Mouse (Mus musculus) midbrain, embryonic 15.5 days (tissue): ENCODE data around the gene Optn. TPM values are rescaled to one million over a fixed set of nuclear protein-coding genes. Genes with fewer than 3 reads are reported as not detected.

Experiments used
- ATAC-seq: fragments of 200-750 bp; cut with Nextera tagmentation; replicated peaks from 2 replicates; pipeline ENCODE4 v1.8.0; 2017; ENCODE audit warnings: moderate TSS enrichment
- H3K27ac ChIP-seq: fragments of 300-500 bp; sonication (generic); 2 replicates; pipeline ENCODE4 v1.5.1; 2015; ENCODE audit warnings: mild to moderate bottlenecking, inconsistent platforms
- H3K27me3 ChIP-seq: fragments of 300-500 bp; sonication (generic); replicated peaks from 2 replicates; pipeline ENCODE4 v1.6.1; 2015; ENCODE audit warnings: inconsistent platforms
- H3K36me3 ChIP-seq: fragments of 300-500 bp; sonication (generic); replicated peaks from 2 replicates; pipeline ENCODE4 v1.6.1; 2015; ENCODE audit warnings: inconsistent platforms
- H3K4me1 ChIP-seq: fragments of 300-500 bp; sonication (generic); 2 replicates; pipeline ENCODE4 v1.6.1; 2015; ENCODE audit warnings: inconsistent platforms
- H3K4me2 ChIP-seq: fragments of 300-500 bp; sonication (generic); 2 replicates; pipeline ENCODE4 v1.6.1; 2015; ENCODE audit warnings: inconsistent platforms, mild to moderate bottlenecking, moderate library complexity
- H3K4me3 ChIP-seq: fragments of 300-500 bp; sonication (generic); 2 replicates; pipeline ENCODE4 v1.5.1; 2015; ENCODE audit warnings: mild to moderate bottlenecking, inconsistent platforms
- H3K9ac ChIP-seq: fragments of 300-500 bp; sonication (generic); 2 replicates; pipeline ENCODE4 v1.6.1; 2015; ENCODE audit warnings: mild to moderate bottlenecking, inconsistent platforms
- H3K9me3 ChIP-seq: fragments of 300-500 bp; sonication (generic); 2 replicates; pipeline ENCODE4 v1.6.1; 2016; ENCODE audit warnings: inconsistent platforms
- WGBS: fragments of 180-500 bp; shearing (Covaris S2); methylation state at CpG from one replicate; pipeline ENCODE4 v1.1.7; 2015; ENCODE audit warnings: mixed read lengths; 5-methylcytosine and 5-hydroxymethylcytosine counted together
- polyA plus RNA-seq: library from polyadenylated mRNA; unstranded; fragments of >200 nt; fragmentation: Nextera tagmentation; extraction: Ambion mirVana; gene quantifications from 2 replicates; pipeline ENCODE4 v1.2.1, GENCODE M21; 2015

Gene Optn
- polyA plus RNA-seq, 1 experiment from 2014 or later = 18.9 TPM

GRCm38 (mm10) chr2:5016922-5017321 lies 46.9 kb downstream of the Optn start:
- H3K27me3 ChIP-seq = no peaks in the 10 kb centered on the region; the same call in 1 of the 2 replicates
- H3K27ac ChIP-seq = no peak overlapping the region
- no peaks in the 10 kb centered on the region for H3K36me3 ChIP-seq
- H3K4me1 ChIP-seq = peaks cover 6% of the 10 kb centered on the region
- H3K4me2 ChIP-seq = no peak overlapping the region
- H3K9ac ChIP-seq = no peak overlapping the region
- no peak for ATAC-seq
- no peak overlapping the region for H3K4me3 ChIP-seq
- no peaks in the 10 kb centered on the region for H3K9me3 ChIP-seq
- WGBS = 96% methylated on average over 7 of the region's 7 CpGs

- no peak overlapping the region for H3K4me3 ChIP-seq
- no peaks in the 10 kb centered on the region for H3K9me3 ChIP-seq
- 81% methylated on average over 6 of the region's 6 CpGs for WGBS
- no peak for ATAC-seq
- H3K36me3 ChIP-seq = no peaks in the 10 kb centered on the region
- H3K4me1 ChIP-seq = peaks cover 8% of the 10 kb centered on the region
- H3K27me3 ChIP-seq = no peaks in the 10 kb centered on the region
- H3K27ac ChIP-seq = no peak overlapping the region
- no peak overlapping the region for H3K4me2 ChIP-seq
- H3K9ac ChIP-seq = no peak overlapping the region
These were observed 48.3 kb downstream of the Optn start for GRCm38 (mm10) chr2:5015527-5015926.

GRCm38 (mm10) chr2:5014616-5015015 lies 49.2 kb downstream of the Optn start:
- no peak overlapping the region for H3K27ac ChIP-seq
- ATAC-seq = no peak
- H3K4me2 ChIP-seq = no peak overlapping the region
- no peak overlapping the region for H3K4me3 ChIP-seq
- 71% methylated on average over 7 of the region's 7 CpGs for WGBS
- H3K27me3 ChIP-seq = no peaks in the 10 kb centered on the region
- H3K9me3 ChIP-seq = no peaks in the 10 kb centered on the region
- no peak overlapping the region for H3K9ac ChIP-seq
- H3K36me3 ChIP-seq = no peaks in the 10 kb centered on the region
- H3K4me1 ChIP-seq = peaks cover 8% of the 10 kb centered on the region

DNA sequence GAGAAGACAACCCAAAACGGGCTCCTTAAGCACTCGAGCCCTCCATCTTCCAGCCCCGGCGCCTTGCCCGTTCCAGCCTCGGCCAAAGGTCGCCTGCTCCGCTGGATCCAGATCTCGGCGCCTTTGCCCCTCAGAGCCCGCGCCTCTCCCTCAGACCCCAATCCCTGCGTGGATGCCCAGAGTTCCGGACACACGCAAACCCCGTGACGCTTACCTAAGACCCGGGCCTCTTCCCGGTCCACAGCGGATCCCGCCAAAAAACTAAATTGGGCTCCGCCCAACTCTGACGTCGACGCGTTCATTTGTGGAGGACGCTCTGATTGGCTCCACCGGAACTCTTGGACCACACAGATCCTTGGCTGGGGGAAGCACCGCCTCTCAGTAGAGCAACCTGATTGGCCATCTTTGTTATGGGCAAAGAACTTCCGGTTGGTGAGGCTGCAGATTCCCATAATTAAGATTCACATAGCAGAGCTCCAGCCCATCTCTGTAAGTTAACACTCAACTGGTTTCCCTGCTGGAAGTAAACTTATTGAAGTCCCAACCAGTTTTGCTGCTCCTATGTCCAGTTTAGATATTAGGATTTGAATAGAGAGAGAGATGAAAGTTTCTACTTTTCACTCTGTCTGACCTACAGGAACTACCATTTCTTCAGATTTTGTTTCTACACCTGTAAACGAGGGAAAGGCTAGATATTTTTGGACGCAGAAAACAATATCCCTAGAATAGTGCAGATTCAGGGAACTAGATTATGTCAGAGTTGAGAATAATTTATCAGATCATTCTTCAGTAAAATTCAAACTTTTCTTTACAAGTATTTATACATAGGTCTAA lies 51.1 kb downstream of the Optn start, which contains the start of gene Mcm10:
Gene Mcm10 (minus strand): TSS at position 301 of the 834 bp plus-strand sequence.
- H3K36me3 ChIP-seq = no peaks in the 10 kb centered on the region
- 4% methylated on average over 32 of the region's 32 CpGs for WGBS
- H3K4me2 ChIP-seq = peak within 1 kb of the TSS; percentile 97
- no peaks in the 10 kb centered on the region for H3K9me3 ChIP-seq
- H3K27me3 ChIP-seq = no peaks in the 10 kb centered on the region
- H3K4me3 ChIP-seq = peak within 1 kb of the TSS; percentile 64
- peak; percentile 100 for ATAC-seq
- H3K4me1 ChIP-seq = peaks cover 8% of the 10 kb centered on the region
- H3K9ac ChIP-seq = no peak within 1 kb of the TSS
- H3K27ac ChIP-seq = no peak within 1 kb of the TSS

DNA sequence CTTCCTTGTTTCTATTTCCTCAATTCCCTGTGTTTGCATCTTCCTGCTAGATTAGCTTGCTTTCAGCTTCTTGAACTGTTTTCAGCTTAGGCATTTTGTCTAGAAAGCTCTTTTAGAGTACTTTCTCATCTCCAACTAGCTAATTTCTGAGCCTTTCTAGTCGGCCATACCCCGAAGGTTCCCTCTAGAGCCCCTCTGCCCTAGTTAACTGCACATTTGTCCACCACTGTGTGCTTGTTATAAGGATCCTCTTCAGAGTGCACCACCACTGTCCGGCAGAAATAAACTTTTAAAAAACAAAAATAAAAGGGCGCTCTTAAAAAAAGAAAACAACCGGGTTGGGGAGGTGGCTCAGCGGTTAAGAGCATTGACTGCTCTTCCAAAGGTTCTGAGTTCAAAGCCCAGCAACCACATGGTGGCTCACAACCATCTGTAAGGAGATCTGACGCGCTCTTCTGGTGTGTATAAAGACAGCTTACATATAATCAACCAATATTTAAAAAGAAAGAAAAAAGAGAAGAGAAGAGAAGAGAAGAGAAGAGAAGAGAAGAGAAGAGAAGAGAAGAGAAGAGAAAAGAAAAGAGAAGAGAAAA lies 51.9 kb downstream of the Optn start:
- no peak overlapping the region for H3K9ac ChIP-seq
- WGBS = 14% methylated on average over 8 of the region's 8 CpGs
- H3K27ac ChIP-seq = no peak overlapping the region
- H3K9me3 ChIP-seq = no peaks in the 10 kb centered on the region
- H3K36me3 ChIP-seq = no peaks in the 10 kb centered on the region
- H3K27me3 ChIP-seq = no peaks in the 10 kb centered on the region
- no peak for ATAC-seq
- H3K4me3 ChIP-seq = peak overlapping the region; percentile 64
- peak overlapping the region; percentile 97 for H3K4me2 ChIP-seq
- H3K4me1 ChIP-seq = peaks cover 8% of the 10 kb centered on the region

DNA sequence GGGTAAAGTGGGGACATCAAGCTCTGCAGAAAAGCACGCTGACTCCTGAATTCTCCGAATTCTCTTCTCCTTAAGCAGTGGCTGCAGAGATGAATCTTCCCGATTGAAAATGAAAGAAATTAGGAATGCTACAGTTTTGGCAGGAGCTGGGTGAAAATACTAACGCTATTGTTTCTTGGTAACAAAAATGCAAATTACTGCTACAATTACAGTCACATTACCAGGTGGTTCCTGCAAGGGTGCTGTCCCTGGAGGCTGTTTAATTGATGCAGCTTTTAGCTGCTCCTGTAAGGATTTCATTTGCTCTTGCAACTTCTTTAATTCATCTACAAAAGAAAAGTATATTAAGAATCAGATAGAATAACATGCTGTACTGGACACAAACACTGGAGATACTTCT lies 56.7 kb downstream of the Optn start:
- Histone ChIP-seq H3K27me3 (no peaks in the 10 kb centered on the region), H3K4me3 (no peak overlapping the region), H3K9ac (no peak overlapping the region), H3K27ac (no peak overlapping the region), H3K36me3 (no peaks in the 10 kb centered on the region), H3K4me1 (peaks cover 4% of the 10 kb centered on the region), H3K9me3 (no peaks in the 10 kb centered on the region), H3K4me2 (no peak overlapping the region)
- no peak for ATAC-seq
- 90% methylated on average over 4 of the region's 4 CpGs for WGBS

GRCm38 (mm10) chr2:5001266-5001665 lies 62.6 kb downstream of the Optn start:
- no peak overlapping the region for H3K4me3 ChIP-seq
- WGBS = 92% methylated on average over 6 of the region's 6 CpGs
- H3K36me3 ChIP-seq = no peaks in the 10 kb centered on the region
- H3K4me2 ChIP-seq = no peak overlapping the region
- H3K27me3 ChIP-seq = no peaks in the 10 kb centered on the region
- no peaks in the 10 kb centered on the region for H3K9me3 ChIP-seq
- no peak overlapping the region for H3K9ac ChIP-seq
- H3K4me1 ChIP-seq = no peaks in the 10 kb centered on the region
- no peak overlapping the region for H3K27ac ChIP-seq
- ATAC-seq = no peak

GRCm38 (mm10) chr2:4998905-4999304 lies 64.9 kb downstream of the Optn start:
- Histone ChIP-seq H3K4me3 (no peak overlapping the region), H3K36me3 (no peaks in the 10 kb centered on the region), H3K27ac (no peak overlapping the region), H3K9ac (no peak overlapping the region), H3K4me1 (no peaks in the 10 kb centered on the region), H3K9me3 (no peaks in the 10 kb centered on the region), H3K27me3 (no peaks in the 10 kb centered on the region), H3K4me2 (no peak overlapping the region)
- no peak for ATAC-seq
- 87% methylated on average over 3 of the region's 3 CpGs for WGBS

DNA sequence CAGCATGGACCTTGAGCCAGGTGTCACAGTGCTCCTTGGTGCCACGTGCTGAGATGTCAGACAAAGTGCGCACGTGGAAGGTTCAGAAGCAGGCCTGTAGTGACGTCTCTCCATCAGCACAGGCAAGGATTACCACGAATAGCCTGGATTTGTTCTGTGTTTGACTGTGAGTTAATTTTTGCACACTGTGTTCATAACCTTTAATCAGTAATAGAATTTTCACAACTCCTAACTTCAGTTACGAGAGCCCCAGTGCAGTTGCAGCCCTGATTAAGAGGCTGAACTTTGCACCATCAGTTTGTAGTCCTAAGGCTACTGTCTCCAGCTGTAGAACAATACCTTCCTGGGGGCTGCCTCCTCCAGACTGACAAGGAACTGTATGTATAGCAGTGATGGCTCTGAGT lies 67.4 kb downstream of the Optn start:
- no peak overlapping the region for H3K27ac ChIP-seq
- WGBS = 94% methylated on average over 6 of the region's 6 CpGs
- no peak overlapping the region for H3K4me2 ChIP-seq
- no peak overlapping the region for H3K4me3 ChIP-seq
- no peaks in the 10 kb centered on the region for H3K36me3 ChIP-seq
- H3K9me3 ChIP-seq = no peaks in the 10 kb centered on the region
- H3K4me1 ChIP-seq = no peaks in the 10 kb centered on the region
- no peak overlapping the region for H3K9ac ChIP-seq
- ATAC-seq = no peak
- H3K27me3 ChIP-seq = no peaks in the 10 kb centered on the region

- H3K4me3 ChIP-seq = no peak overlapping the region
- H3K9ac ChIP-seq = no peak overlapping the region
- no peak overlapping the region for H3K27ac ChIP-seq
- no peak for ATAC-seq
- H3K27me3 ChIP-seq = no peaks in the 10 kb centered on the region
- H3K9me3 ChIP-seq = no peaks in the 10 kb centered on the region
- no peaks in the 10 kb centered on the region for H3K4me1 ChIP-seq
- H3K4me2 ChIP-seq = no peak overlapping the region
- H3K36me3 ChIP-seq = no peaks in the 10 kb centered on the region
- 94% methylated on average over 11 of the region's 11 CpGs for WGBS
These were observed 68.2 kb downstream of the Optn start for GRCm38 (mm10) chr2:4995646-4996045.

GRCm38 (mm10) chr2:4994436-4994835 lies 69.4 kb downstream of the Optn start:
- Histone ChIP-seq H3K36me3 (no peaks in the 10 kb centered on the region), H3K9me3 (no peaks in the 10 kb centered on the region), H3K4me2 (no peak overlapping the region), H3K4me3 (no peak overlapping the region), H3K27ac (no peak overlapping the region), H3K9ac (no peak overlapping the region), H3K27me3 (no peaks in the 10 kb centered on the region), H3K4me1 (no peaks in the 10 kb centered on the region)
- WGBS = 94% methylated on average over 4 of the region's 4 CpGs
- no peak for ATAC-seq

DNA sequence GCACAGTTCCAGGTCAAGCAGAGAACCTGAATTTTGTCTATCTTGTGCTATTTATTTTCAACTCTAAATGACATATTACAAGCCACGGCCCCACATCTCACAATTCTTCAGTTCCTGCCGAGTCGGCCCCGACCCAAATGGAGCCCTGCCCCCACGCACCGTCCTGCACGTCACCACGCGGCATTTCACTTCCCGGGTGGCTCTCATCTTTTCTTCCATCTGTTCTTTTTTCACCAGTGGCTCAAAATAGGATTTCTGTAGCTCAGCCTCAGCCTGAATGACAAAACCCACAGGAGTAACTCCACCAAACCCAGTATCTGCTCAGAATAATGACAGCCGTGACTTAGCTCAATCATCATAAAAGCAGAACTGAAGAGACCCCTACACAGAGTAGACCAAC lies 70.3 kb downstream of the Optn start:
- H3K27ac ChIP-seq = no peak overlapping the region
- H3K4me3 ChIP-seq = no peak overlapping the region
- no peaks in the 10 kb centered on the region for H3K4me1 ChIP-seq
- 91% methylated on average over 11 of the region's 11 CpGs for WGBS
- no peaks in the 10 kb centered on the region for H3K27me3 ChIP-seq
- no peaks in the 10 kb centered on the region for H3K9me3 ChIP-seq
- H3K4me2 ChIP-seq = no peak overlapping the region
- H3K36me3 ChIP-seq = no peaks in the 10 kb centered on the region
- no peak overlapping the region for H3K9ac ChIP-seq
- ATAC-seq = no peak
